Mouse (Mus musculus): Measurements from ENCODE around the gene Slc25a45.

- TF ChIP-seq POLR2A (IDR thresholded peaks at IDR 0.05; ENCODE audit: insufficient read depth, low read depth, low read length) (no peak), CTCF (IDR thresholded peaks at IDR 0.05; ENCODE audit: insufficient read depth, low read depth, low read length) (no peak)
Observed at GRCm38 (mm10) chr19:5892262-5892661, 14.7 kb downstream of the Slc25a45 start.
